Comparison of ENCODE assay signal across 20 mouse cellular contexts in the genomic region with DNA sequence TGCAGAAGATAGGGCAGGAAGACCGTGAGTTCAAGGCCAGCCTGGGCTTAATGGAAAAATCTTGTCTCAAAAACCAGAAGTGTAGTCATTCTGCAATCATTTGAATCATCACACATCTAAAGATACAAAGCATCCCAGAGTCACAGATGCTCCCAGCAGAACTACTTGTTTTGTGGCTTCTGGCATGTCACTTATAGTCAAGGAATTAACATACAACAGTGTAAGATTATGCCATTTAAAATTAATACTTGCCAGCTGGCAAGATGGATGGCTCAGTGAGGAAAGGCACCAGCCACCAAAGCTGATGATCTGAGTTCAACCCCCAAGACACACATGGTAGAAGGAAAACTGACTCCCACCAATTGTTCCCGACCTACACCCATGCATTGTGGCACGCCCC.
"Had no signal": no experiment of that assay in that cellular context is flagged by ENCODE, and none has a peak within 500 bp of the region (broad histone marks: within the 10 kb centered on the region; RNA-seq: fewer than 3 reads in every experiment).

No protein-coding gene starts in this region.

- H3K27ac ChIP-seq: heart, embryonic 10.5 days; hindbrain, embryonic 10.5 days; hindbrain, embryonic 12.5 days; hindbrain, embryonic 14.5 days; intestine, embryonic 15.5 days; limb, embryonic 10.5 days; limb, embryonic 12.5 days; liver, embryonic 13.5 days; liver, embryonic 15.5 days had no signal

- H3K36me3 ChIP-seq: intestine, embryonic 15.5 days; liver, embryonic 13.5 days; liver, embryonic 15.5 days had no signal

- H3K27me3 ChIP-seq: heart, embryonic 12.5 days; hindbrain, embryonic 12.5 days; intestine, embryonic 15.5 days; limb, embryonic 12.5 days; liver, embryonic 13.5 days; liver, embryonic 15.5 days had no signal

- DNase-seq: gastrocnemius, postnatal 25 days; heart, postnatal 10 days; heart, postnatal 4 days; kidney, adult 8-10 months; kidney, postnatal 10 days; kidney, postnatal 25 days; kidney, postnatal 4 days; liver; liver, embryonic 13.5 days; liver, postnatal 0 days had no signal

- H3K4me3 ChIP-seq: heart, embryonic 10.5 days; heart, embryonic 12.5 days; hindbrain, embryonic 10.5 days; hindbrain, embryonic 12.5 days; intestine, embryonic 15.5 days; left cerebral cortex, adult 2 months; limb, embryonic 10.5 days; limb, embryonic 12.5 days; liver, embryonic 13.5 days; liver, embryonic 15.5 days had no signal
